Mouse (Mus musculus) adrenal gland (tissue): Measurements from ENCODE around the gene Mpig6b.
"Not testable (repeated sequence)": the region's sequence is repeated elsewhere in the genome, so short reads cannot be mapped to it uniquely, and the experiment has no call there.

ENCODE experiments used
- intact Hi-C: fragments of 180-260 bp; cut with DNase I; formaldehyde crosslinking; loops from one replicate; pipeline ENCODE4 v1.15.1; 2025

The Mpig6b gene

GRCm38 (mm10) chr17:35044904-35045806, 20.8 kb downstream of the Mpig6b start:
- intact Hi-C loops = no loop called here

GRCm38 (mm10) chr17:35043794-35044193, 22.2 kb downstream of the Mpig6b start:
- intact Hi-C loops = no loop called here

GRCm38 (mm10) chr17:35039121-35039873, 26.7 kb downstream of the Mpig6b start:
- intact Hi-C loops = no loop called here

GRCm38 (mm10) chr17:35034896-35035295, 31.1 kb downstream of the Mpig6b start:
- intact Hi-C loops = no loop called here

GRCm38 (mm10) chr17:35033703-35034102, 32.3 kb downstream of the Mpig6b start:
- intact Hi-C loops = not testable (repeated sequence)

- intact Hi-C loops = no loop called here
These were observed 33.6 kb downstream of the Mpig6b start for GRCm38 (mm10) chr17:35032323-35032870.

- intact Hi-C loops = no loop called here
These were observed 34.1 kb downstream of the Mpig6b start for GRCm38 (mm10) chr17:35031880-35032279.

GRCm38 (mm10) chr17:35031272-35031671, 34.7 kb downstream of the Mpig6b start:
- intact Hi-C loops = no loop called here

GRCm38 (mm10) chr17:35029691-35030532, 36.1 kb downstream of the Mpig6b start:
- intact Hi-C loops = loop anchor here (10.0 kb wide), 1 partner anchor 205 kb away; the partner anchor contains the start of genes Atp6v1g2 and Nfkbil1

GRCm38 (mm10) chr17:35028315-35028714, 37.7 kb downstream of the Mpig6b start:
- intact Hi-C loops = loop anchor here (10.0 kb wide), 1 partner anchor 206 kb away; the partner anchor contains the start of genes Atp6v1g2 and Nfkbil1

GRCm38 (mm10) chr17:35027277-35028068, 38.5 kb downstream of the Mpig6b start, which contains the start of gene Sapcd1:
Gene Sapcd1 (minus strand): TSS chr17:35028016.
- intact Hi-C loops = loop anchor here (10.0 kb wide), 1 partner anchor 207 kb away; the partner anchor contains the start of genes Atp6v1g2 and Nfkbil1

GRCm38 (mm10) chr17:35026206-35026605, 39.8 kb downstream of the Mpig6b start:
- intact Hi-C loops = loop anchor here (10.0 kb wide), 1 partner anchor 209 kb away; the partner anchor contains the start of genes Atp6v1g2 and Nfkbil1

GRCm38 (mm10) chr17:35024691-35025488, 41.1 kb downstream of the Mpig6b start:
- intact Hi-C loops = loop anchor here (5.0 to 10.0 kb wide), 3 partner anchors 37 to 210 kb away; partner anchors contain the start of genes Atp6v1g2, Ly6g5c and Nfkbil1

GRCm38 (mm10) chr17:35024261-35024660, 41.7 kb downstream of the Mpig6b start:
- intact Hi-C loops = loop anchor here (5.0 to 10.0 kb wide), 3 partner anchors 38 to 211 kb away; partner anchors contain the start of genes Atp6v1g2, Ly6g5c and Nfkbil1

GRCm38 (mm10) chr17:35023756-35024155, 42.2 kb downstream of the Mpig6b start:
- intact Hi-C loops = loop anchor here (5.0 to 10.0 kb wide), 3 partner anchors 39 to 211 kb away; partner anchors contain the start of genes Atp6v1g2, Ly6g5c and Nfkbil1

- intact Hi-C loops = loop anchor here (5.0 to 10.0 kb wide), 3 partner anchors 39 to 212 kb away; partner anchors contain the start of genes Atp6v1g2, Ly6g5c and Nfkbil1
These were observed 42.8 kb downstream of the Mpig6b start for GRCm38 (mm10) chr17:35023221-35023620.

GRCm38 (mm10) chr17:35022541-35023060, 43.4 kb downstream of the Mpig6b start:
- intact Hi-C loops = loop anchor here (5.0 to 10.0 kb wide), 3 partner anchors 40 to 212 kb away; partner anchors contain the start of genes Atp6v1g2, Ly6g5c and Nfkbil1
